Mouse (Mus musculus) embryonic facial prominence, embryonic 15.5 days (tissue): ENCODE data around the gene Adcy10. TPM values are rescaled to one million over a fixed set of nuclear protein-coding genes. Genes with fewer than 3 reads are reported as not detected.

ENCODE experiments used
- ATAC-seq: fragments of 200-750 bp; cut with Nextera tagmentation; 2 replicates; pipeline ENCODE4 v1.8.0; 2017; ENCODE audit warnings: low read depth, moderate TSS enrichment; ENCODE audit not compliant: insufficient number of reproducible peaks, low FRiP score, low TSS enrichment
- H3K27ac ChIP-seq: fragments of 300-500 bp; sonication (generic); replicated peaks from 2 replicates; pipeline ENCODE4 v1.5.1; 2015; ENCODE audit warnings: mild to moderate bottlenecking, inconsistent platforms
- H3K27me3 ChIP-seq: fragments of 300-500 bp; sonication (generic); 2 replicates; pipeline ENCODE4 v1.6.1; 2015; ENCODE audit warnings: inconsistent platforms
- H3K36me3 ChIP-seq: fragments of 300-500 bp; sonication (generic); 2 replicates; pipeline ENCODE4 v1.6.1; 2015; ENCODE audit warnings: mild to moderate bottlenecking, inconsistent platforms
- H3K4me1 ChIP-seq: fragments of 300-500 bp; sonication (generic); 2 replicates; pipeline ENCODE4 v1.6.1; 2015; ENCODE audit warnings: inconsistent platforms
- H3K4me2 ChIP-seq: fragments of 300-500 bp; sonication (generic); replicated peaks from 2 replicates; pipeline ENCODE4 v1.6.1; 2015; ENCODE audit warnings: mild to moderate bottlenecking, inconsistent platforms
- H3K4me3 ChIP-seq: fragments of 300-500 bp; sonication (generic); replicated peaks from 2 replicates; pipeline ENCODE4 v1.5.1; 2015; ENCODE audit warnings: mild to moderate bottlenecking, inconsistent platforms
- H3K9ac ChIP-seq: fragments of 300-500 bp; sonication (generic); 2 replicates; pipeline ENCODE4 v1.6.1; 2015; ENCODE audit warnings: inconsistent platforms
- H3K9me3 ChIP-seq: fragments of 300-500 bp; sonication (generic); replicated peaks from 2 replicates; pipeline ENCODE4 v1.6.1; 2016; ENCODE audit warnings: inconsistent platforms
- WGBS: fragments of 180-500 bp; shearing (Covaris S2); methylation state at CpG from one replicate; pipeline ENCODE4 v1.1.7; 2015; 5-methylcytosine and 5-hydroxymethylcytosine counted together
- polyA plus RNA-seq: library from polyadenylated mRNA; unstranded; fragments of >200 nt; fragmentation: Nextera tagmentation; extraction: Ambion mirVana; gene quantifications from 2 replicates; pipeline ENCODE4 v1.2.1, GENCODE M21; 2015

Gene Adcy10
- polyA plus RNA-seq, 1 experiment from 2014 or later = not detected

- WGBS = 60% methylated on average over 12 of the region's 12 CpGs
These were observed 51.2 kb downstream of the Adcy10 start for GRCm38 (mm10) chr1:165536079-165536675.

DNA sequence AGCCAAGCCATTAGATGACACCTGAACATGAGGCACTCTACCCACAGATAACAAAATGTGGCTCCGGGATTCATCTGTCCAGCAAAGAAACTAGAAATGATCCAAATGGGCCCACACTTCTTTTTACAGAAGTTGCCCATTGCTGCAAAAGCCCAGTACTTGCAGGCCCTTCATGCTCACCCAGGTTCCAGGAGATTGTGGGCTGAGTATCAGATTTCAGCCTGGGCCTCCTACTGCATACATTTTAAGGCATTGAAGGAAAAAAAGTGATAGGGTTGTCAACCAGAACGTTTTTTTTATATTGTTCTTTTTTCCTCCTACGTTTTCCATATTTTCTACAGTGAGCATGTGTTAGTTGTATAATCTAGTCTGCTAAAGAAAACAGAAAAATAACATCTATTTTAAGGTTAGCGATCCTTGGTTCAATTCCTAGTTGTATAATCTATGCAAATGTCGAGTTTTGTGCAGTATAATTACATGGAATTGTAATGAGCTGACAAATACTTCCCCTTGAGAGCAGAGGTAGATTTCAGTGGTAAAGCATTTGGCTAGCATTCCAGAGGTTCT lies 52.3 kb downstream of the Adcy10 start:
- Histone ChIP-seq H3K4me2 (no peak overlapping the region), H3K36me3 (no peaks in the 10 kb centered on the region), H3K4me3 (no peak overlapping the region), H3K4me1 (no peaks in the 10 kb centered on the region), H3K27ac (no peak overlapping the region), H3K9me3 (no peaks in the 10 kb centered on the region), H3K27me3 (no peaks in the 10 kb centered on the region), H3K9ac (no peak overlapping the region)
- WGBS = 48% methylated on average over 5 of the region's 5 CpGs
- ATAC-seq = no peak

More at GRCm38 (mm10) chr1:165536079-165536675, 51.2 kb downstream of the Adcy10 start:
- Histone ChIP-seq H3K36me3 (no peaks in the 10 kb centered on the region), H3K9ac (no peak overlapping the region), H3K4me2 (no peak overlapping the region), H3K27ac (no peak overlapping the region), H3K4me1 (no peaks in the 10 kb centered on the region), H3K9me3 (no peaks in the 10 kb centered on the region), H3K27me3 (no peaks in the 10 kb centered on the region), H3K4me3 (no peak overlapping the region)
- ATAC-seq = no peak

- 34% methylated on average over 2 of the region's 2 CpGs for WGBS
- Histone ChIP-seq H3K4me2 (no peak overlapping the region), H3K4me3 (no peak overlapping the region), H3K9me3 (no peaks in the 10 kb centered on the region), H3K27me3 (no peaks in the 10 kb centered on the region), H3K9ac (no peak overlapping the region), H3K4me1 (no peaks in the 10 kb centered on the region), H3K27ac (no peak overlapping the region), H3K36me3 (no peaks in the 10 kb centered on the region)
- ATAC-seq = no peak
These were observed 71.7 kb downstream of the Adcy10 start for GRCm38 (mm10) chr1:165556711-165557110.

DNA sequence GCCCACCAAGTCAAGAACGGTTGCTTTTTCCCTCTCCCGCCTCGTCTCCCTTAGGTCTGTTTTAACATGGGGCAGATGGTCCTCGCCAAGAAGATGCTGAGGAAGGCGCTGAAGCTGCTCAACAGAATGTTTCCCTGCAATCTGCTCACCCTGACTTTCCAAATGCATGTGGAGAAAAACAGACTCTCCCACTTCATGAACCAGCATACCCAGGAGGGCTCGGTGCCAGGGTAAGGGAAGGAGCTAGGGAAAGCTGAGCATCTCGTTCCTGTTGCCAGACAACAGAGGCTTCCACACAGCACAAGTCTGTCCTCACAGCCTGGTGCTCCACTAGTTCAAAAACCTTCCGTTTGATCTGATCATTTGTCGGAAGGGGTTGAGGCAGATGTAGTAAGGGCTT lies 74.1 kb downstream of the Adcy10 start:
- WGBS = 82% methylated on average over 9 of the region's 9 CpGs
- no peak overlapping the region for H3K27ac ChIP-seq

GRCm38 (mm10) chr1:165565283-165565682 lies 80.3 kb downstream of the Adcy10 start:
- Histone ChIP-seq H3K27ac (no peak overlapping the region), H3K27me3 (no peaks in the 10 kb centered on the region), H3K9me3 (no peaks in the 10 kb centered on the region), H3K4me3 (no peak overlapping the region), H3K4me1 (no peaks in the 10 kb centered on the region), H3K36me3 (no peaks in the 10 kb centered on the region), H3K4me2 (no peak overlapping the region), H3K9ac (no peak overlapping the region)
- ATAC-seq = no peak
- WGBS = 92% methylated on average over 4 of the region's 4 CpGs

More for the DNA sequence above, 74.1 kb downstream of the Adcy10 start:
- H3K9me3 ChIP-seq = no peaks in the 10 kb centered on the region
- H3K4me3 ChIP-seq = no peak overlapping the region
- no peak overlapping the region for H3K4me2 ChIP-seq
- no peak overlapping the region for H3K9ac ChIP-seq
- no peaks in the 10 kb centered on the region for H3K27me3 ChIP-seq
- H3K36me3 ChIP-seq = no peaks in the 10 kb centered on the region
- ATAC-seq = no peak
- no peaks in the 10 kb centered on the region for H3K4me1 ChIP-seq

DNA sequence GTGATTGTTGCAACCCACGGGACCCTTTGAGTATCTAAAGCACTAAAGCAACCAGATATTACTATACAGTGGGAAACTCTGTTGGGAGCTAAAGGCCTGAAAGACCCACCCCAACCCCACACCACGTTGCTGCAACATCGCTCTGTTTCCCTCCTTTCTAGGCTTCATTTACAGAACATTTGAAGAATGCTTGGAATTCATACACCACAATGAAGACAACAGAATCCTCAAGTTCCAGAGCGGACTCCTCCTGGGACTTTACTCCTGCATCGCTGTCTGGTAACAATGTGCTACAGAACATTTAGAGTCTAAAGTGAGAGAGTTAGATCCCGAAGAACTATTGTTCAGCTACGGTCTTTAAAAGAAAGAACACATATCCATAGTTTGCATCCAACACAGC lies 82.5 kb downstream of the Adcy10 start:
- H3K27ac ChIP-seq = no peak overlapping the region
- H3K36me3 ChIP-seq = no peaks in the 10 kb centered on the region
- H3K4me3 ChIP-seq = no peak overlapping the region
- no peaks in the 10 kb centered on the region for H3K9me3 ChIP-seq
- H3K9ac ChIP-seq = no peak overlapping the region
- H3K4me1 ChIP-seq = no peaks in the 10 kb centered on the region
- no peak overlapping the region for H3K4me2 ChIP-seq
- WGBS = 56% methylated on average over 7 of the region's 7 CpGs
- H3K27me3 ChIP-seq = no peaks in the 10 kb centered on the region
- ATAC-seq = no peak

DNA sequence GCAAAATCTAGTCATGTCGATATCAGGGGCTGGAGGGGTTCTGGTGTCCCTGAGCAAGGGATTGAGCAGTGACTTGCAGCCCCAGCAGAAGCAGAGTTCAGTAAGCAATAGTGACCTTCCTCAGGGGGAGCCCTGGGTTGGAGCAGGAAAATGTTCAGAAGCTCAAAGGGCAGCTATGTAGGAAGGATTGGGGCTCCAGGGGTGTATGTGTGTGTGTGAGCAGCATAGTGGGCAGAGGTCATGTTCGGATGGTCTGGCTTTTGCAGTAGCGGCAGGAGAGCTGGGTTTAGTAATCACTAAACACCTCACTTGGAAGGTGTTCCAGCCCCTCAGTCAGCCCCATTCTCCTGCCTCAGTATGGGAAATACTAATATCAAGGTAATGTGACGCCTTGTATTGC lies 91.0 kb downstream of the Adcy10 start:
- no peaks in the 10 kb centered on the region for H3K4me1 ChIP-seq
- no peaks in the 10 kb centered on the region for H3K9me3 ChIP-seq
- no peak overlapping the region for H3K27ac ChIP-seq
- no peak overlapping the region for H3K4me3 ChIP-seq
- ATAC-seq = no peak
- no peaks in the 10 kb centered on the region for H3K36me3 ChIP-seq
- H3K27me3 ChIP-seq = no peaks in the 10 kb centered on the region
- H3K4me2 ChIP-seq = no peak overlapping the region
- WGBS = 80% methylated on average over 4 of the region's 4 CpGs
- no peak overlapping the region for H3K9ac ChIP-seq

- Histone ChIP-seq H3K4me1 (no peaks in the 10 kb centered on the region), H3K27ac (no peak overlapping the region), H3K27me3 (no peaks in the 10 kb centered on the region), H3K9me3 (no peaks in the 10 kb centered on the region), H3K4me2 (no peak overlapping the region), H3K36me3 (no peaks in the 10 kb centered on the region), H3K9ac (no peak overlapping the region), H3K4me3 (no peak overlapping the region)
- 76% methylated on average over 9 of the region's 9 CpGs for WGBS
- no peak for ATAC-seq
These were observed 91.6 kb downstream of the Adcy10 start for GRCm38 (mm10) chr1:165576459-165577112.

GRCm38 (mm10) chr1:165579332-165579731 lies 94.3 kb downstream of the Adcy10 start:
- Histone ChIP-seq H3K27ac (no peak overlapping the region), H3K9ac (no peak overlapping the region), H3K9me3 (no peaks in the 10 kb centered on the region), H3K36me3 (no peaks in the 10 kb centered on the region), H3K4me2 (no peak overlapping the region), H3K4me1 (no peaks in the 10 kb centered on the region), H3K27me3 (no peaks in the 10 kb centered on the region), H3K4me3 (no peak overlapping the region)
- 44% methylated on average over 5 of the region's 5 CpGs for WGBS
- ATAC-seq = no peak

DNA sequence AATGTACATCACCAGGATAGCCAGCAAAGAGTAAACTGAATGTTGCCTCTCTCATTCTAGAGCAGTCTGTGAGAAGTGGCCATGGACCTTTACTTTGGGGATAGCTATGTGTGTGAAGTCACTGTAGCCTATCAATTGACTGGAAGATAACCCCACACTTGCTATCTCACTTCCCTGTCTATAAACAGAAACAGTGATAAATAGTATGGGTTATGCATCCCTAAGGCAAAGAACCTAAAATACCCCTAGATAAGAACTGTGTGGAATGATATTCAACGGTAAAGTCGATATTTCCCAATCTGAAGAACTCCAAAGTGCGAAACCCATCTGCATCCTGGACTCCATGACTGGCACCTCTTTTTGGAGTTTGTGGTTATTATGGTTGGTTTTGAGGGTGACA lies 96.3 kb downstream of the Adcy10 start:
- peaks cover 7% of the 10 kb centered on the region; the same call in 1 of the 2 replicates for H3K4me1 ChIP-seq
- H3K4me3 ChIP-seq = no peak overlapping the region
- H3K9me3 ChIP-seq = no peaks in the 10 kb centered on the region
- ATAC-seq = no peak
- no peak overlapping the region for H3K9ac ChIP-seq
- no peaks in the 10 kb centered on the region for H3K36me3 ChIP-seq
- H3K27ac ChIP-seq = no peak overlapping the region
- no peak overlapping the region for H3K4me2 ChIP-seq
- 97% methylated on average over 3 of the region's 3 CpGs for WGBS
- no peaks in the 10 kb centered on the region for H3K27me3 ChIP-seq

DNA sequence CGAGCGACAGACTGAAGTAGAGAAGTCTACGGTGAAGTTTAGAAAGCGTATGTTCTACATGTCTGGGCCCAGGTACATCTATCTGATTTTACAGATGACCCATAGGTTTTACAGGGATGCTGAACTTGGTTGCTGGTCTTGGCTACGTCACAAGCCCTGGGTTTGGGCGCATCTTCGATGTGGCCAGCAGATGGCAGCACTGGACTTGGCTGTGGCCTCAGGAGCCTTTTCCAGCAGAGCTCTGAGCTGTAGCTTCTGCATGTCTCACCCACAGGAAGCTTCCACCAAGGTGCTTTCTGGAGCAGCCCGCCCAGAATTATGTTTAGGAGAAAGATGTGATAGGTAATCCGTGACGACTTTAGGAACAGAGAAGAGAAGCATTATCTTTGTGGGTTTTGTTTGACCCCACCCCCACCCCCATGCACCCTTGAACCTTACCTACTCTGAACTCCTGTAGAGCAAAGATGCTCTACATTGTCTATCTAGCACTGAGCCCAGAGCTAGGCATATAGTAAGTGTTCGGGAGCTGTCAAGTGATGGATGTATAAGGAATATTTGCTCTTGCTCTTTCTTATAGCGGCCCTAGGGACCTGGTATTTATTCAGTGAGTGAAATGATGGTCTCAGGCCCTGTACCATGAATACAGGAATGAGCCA lies 98.7 kb downstream of the Adcy10 start:
- H3K4me2 ChIP-seq = no peak overlapping the region
- H3K4me3 ChIP-seq = no peak overlapping the region
- H3K4me1 ChIP-seq = peaks cover 15% of the 10 kb centered on the region
- no peak overlapping the region for H3K27ac ChIP-seq
- 30% methylated on average over 12 of the region's 12 CpGs for WGBS
- H3K9me3 ChIP-seq = no peaks in the 10 kb centered on the region
- ATAC-seq = peak; percentile 67; the same call in 1 of the 2 replicates
- H3K36me3 ChIP-seq = no peaks in the 10 kb centered on the region
- H3K27me3 ChIP-seq = no peaks in the 10 kb centered on the region
- no peak overlapping the region for H3K9ac ChIP-seq
